Mouse (Mus musculus) frontal cortex, postnatal 14 days (tissue): Measurements from ENCODE around the gene Slc30a7.
"Not testable (repeated sequence)": the region's sequence is repeated elsewhere in the genome, so short reads cannot be mapped to it uniquely, and the experiment has no call there.

Source experiments
- DNase-seq, 2 experiments: peaks; one replicate each; pipeline ENCODE4 v3.0.0; 2022; ENCODE audit warnings: low spot score in 2 of 2

Slc30a7 gene

GRCm38 (mm10) chr3:115949220-115949920 lies 57.8 kb downstream of the Slc30a7 start:
- DNase-seq, result no peak

GRCm38 (mm10) chr3:115946272-115946671 lies 60.9 kb downstream of the Slc30a7 start:
- DNase-seq, result no peak

- no peak for DNase-seq
These were observed 62.8 kb downstream of the Slc30a7 start for GRCm38 (mm10) chr3:115944376-115944775.

- no peak for DNase-seq
These were observed 65.7 kb downstream of the Slc30a7 start for GRCm38 (mm10) chr3:115941464-115941863.

- no peak for DNase-seq
These were observed 66.7 kb downstream of the Slc30a7 start for GRCm38 (mm10) chr3:115940510-115940909.

- no peak for DNase-seq
These were observed 69.4 kb downstream of the Slc30a7 start for GRCm38 (mm10) chr3:115937807-115938206.

- no peak for DNase-seq
These were observed 70.2 kb downstream of the Slc30a7 start for GRCm38 (mm10) chr3:115936734-115937599.

- DNase-seq, result peak in 1 of 2 experiments; percentile 26
These were observed 73.7 kb downstream of the Slc30a7 start for GRCm38 (mm10) chr3:115933293-115934186.

GRCm38 (mm10) chr3:115931701-115932100 lies 75.5 kb downstream of the Slc30a7 start:
- DNase-seq, result no peak

- no peak for DNase-seq
These were observed 80.7 kb downstream of the Slc30a7 start for GRCm38 (mm10) chr3:115926531-115926930.

GRCm38 (mm10) chr3:115924401-115925190 lies 82.6 kb downstream of the Slc30a7 start:
- no peak for DNase-seq

GRCm38 (mm10) chr3:115907406-115907805 lies 99.8 kb downstream of the Slc30a7 start:
- DNase-seq, result not testable (repeated sequence)

GRCm38 (mm10) chr3:115905567-115905966 lies 101.6 kb downstream of the Slc30a7 start:
- no peak for DNase-seq

GRCm38 (mm10) chr3:115905067-115905466 lies 102.1 kb downstream of the Slc30a7 start:
- no peak for DNase-seq

GRCm38 (mm10) chr3:115902301-115902956 lies 104.8 kb downstream of the Slc30a7 start:
- DNase-seq, result no peak

- DNase-seq, result no peak
These were observed 108.8 kb downstream of the Slc30a7 start for GRCm38 (mm10) chr3:115898354-115898948.

GRCm38 (mm10) chr3:115893166-115893565 lies 114.0 kb downstream of the Slc30a7 start:
- no peak for DNase-seq

- no peak for DNase-seq
These were observed 114.9 kb downstream of the Slc30a7 start for GRCm38 (mm10) chr3:115892341-115892740.
